Mouse (Mus musculus): ENCODE measurements around the gene Pdcd7. TPM values are rescaled to one million over a fixed set of nuclear protein-coding genes. Genes with fewer than 3 reads are reported as not detected.

Gene Pdcd7
- total and polyA plus RNA-seq, 2 experiments from 2014 or later, result 11.0 to 16.4 TPM

- Histone ChIP-seq H3K9ac (replicated peaks; ENCODE audit: low read length, poor library complexity, severe bottlenecking) (no peak within 1 kb of the TSS), H3K27me3 (ENCODE audit: insufficient read depth, low read length) (no peaks in the 10 kb centered on the region), H3K27ac (ENCODE audit: low read depth, low read length) (no peak within 1 kb of the TSS), H3K9me3 (ENCODE audit: low read length) (no peaks in the 10 kb centered on the region), H3K4me2 (ENCODE audit: low read depth, low read length, poor library complexity, severe bottlenecking) (no peak within 1 kb of the TSS), H3K36me3 (ENCODE audit: insufficient read depth, low read length) (peaks cover 47% of the 10 kb centered on the region), H3K4me3 (ENCODE audit: low read depth, low read length) (no peak within 1 kb of the TSS), H3K4me1 (ENCODE audit: insufficient read depth, low read length) (no peaks in the 10 kb centered on the region)
- DNase-seq (ENCODE audit: low spot score), result no peak
- TF ChIP-seq CTCF (IDR thresholded peaks at IDR 0.05), result no peak
- WGBS, result 93% methylated on average over 16 of the region's 16 CpGs
- ATAC-seq (ENCODE audit: low FRiP score), result no peak
These were observed 14.9 kb downstream of the Pdcd7 start, which contains the start of gene Ubap1l for GRCm38 (mm10) chr9:65360641-65361448. Gene Ubap1l (plus strand): TSS chr9:65361041.

GRCm38 (mm10) chr9:65363684-65364083 is 17.8 kb downstream of the Pdcd7 start:
- ATAC-seq (ENCODE audit: low FRiP score) (no peak), DNase-seq (ENCODE audit: low spot score) (no peak)
- Histone ChIP-seq H3K27me3 (ENCODE audit: insufficient read depth, low read length) (no peaks in the 10 kb centered on the region), H3K9me3 (ENCODE audit: low read length) (no peaks in the 10 kb centered on the region), H3K27ac (ENCODE audit: low read depth, low read length) (no peak overlapping the region), H3K4me2 (ENCODE audit: low read depth, low read length, poor library complexity, severe bottlenecking) (no peak overlapping the region), H3K9ac (replicated peaks; ENCODE audit: low read length, poor library complexity, severe bottlenecking) (no peak overlapping the region), H3K36me3 (ENCODE audit: insufficient read depth, low read length) (peaks cover 24% of the 10 kb centered on the region), H3K4me1 (ENCODE audit: insufficient read depth, low read length) (no peaks in the 10 kb centered on the region), H3K4me3 (ENCODE audit: low read depth, low read length) (no peak overlapping the region)
- 76% methylated on average over 9 of the region's 9 CpGs for WGBS
- TF ChIP-seq CTCF (IDR thresholded peaks at IDR 0.05), result no peak

GRCm38 (mm10) chr9:65365721-65366120 is 19.8 kb downstream of the Pdcd7 start:
- peaks cover 10% of the 10 kb centered on the region for H3K36me3 ChIP-seq (ENCODE audit: insufficient read depth, low read length)
- H3K9ac ChIP-seq (replicated peaks; ENCODE audit: low read length, poor library complexity, severe bottlenecking), result no peak overlapping the region
- no peak overlapping the region for H3K27ac ChIP-seq (ENCODE audit: low read depth, low read length)
- no peaks in the 10 kb centered on the region for H3K27me3 ChIP-seq (ENCODE audit: insufficient read depth, low read length)
- ATAC-seq (ENCODE audit: low FRiP score), result no peak
- no peaks in the 10 kb centered on the region for H3K4me1 ChIP-seq (ENCODE audit: insufficient read depth, low read length)
- no peaks in the 10 kb centered on the region for H3K9me3 ChIP-seq (ENCODE audit: low read length)
- 92% methylated on average over 7 of the region's 7 CpGs for WGBS
- no peak overlapping the region for H3K4me3 ChIP-seq (ENCODE audit: low read depth, low read length)
- TF ChIP-seq CTCF (IDR thresholded peaks at IDR 0.05), result no peak
- no peak overlapping the region for H3K4me2 ChIP-seq (ENCODE audit: low read depth, low read length, poor library complexity, severe bottlenecking)
- no peak for DNase-seq (ENCODE audit: low spot score)

GRCm38 (mm10) chr9:65371756-65372155 is 25.9 kb downstream of the Pdcd7 start:
- H3K4me1 ChIP-seq (ENCODE audit: insufficient read depth, low read length), result no peaks in the 10 kb centered on the region
- no peak overlapping the region for H3K4me3 ChIP-seq (ENCODE audit: low read depth, low read length)
- WGBS, result 81% methylated on average over 24 of the region's 24 CpGs
- H3K9ac ChIP-seq (replicated peaks; ENCODE audit: low read length, poor library complexity, severe bottlenecking), result no peak overlapping the region
- no peak overlapping the region for H3K4me2 ChIP-seq (ENCODE audit: low read depth, low read length, poor library complexity, severe bottlenecking)
- H3K9me3 ChIP-seq (ENCODE audit: low read length), result no peaks in the 10 kb centered on the region
- TF ChIP-seq CTCF (IDR thresholded peaks at IDR 0.05), result no peak
- no peak overlapping the region for H3K27ac ChIP-seq (ENCODE audit: low read depth, low read length)
- H3K27me3 ChIP-seq (ENCODE audit: insufficient read depth, low read length), result no peaks in the 10 kb centered on the region
- DNase-seq (ENCODE audit: low spot score), result no peak
- H3K36me3 ChIP-seq (ENCODE audit: insufficient read depth, low read length), result peaks cover 21% of the 10 kb centered on the region
- ATAC-seq (ENCODE audit: low FRiP score), result no peak

GRCm38 (mm10) chr9:65372449-65372848 is 26.5 kb downstream of the Pdcd7 start:
- ATAC-seq (ENCODE audit: low FRiP score) (no peak), DNase-seq (ENCODE audit: low spot score) (peak; percentile 15)
- no peaks in the 10 kb centered on the region for H3K9me3 ChIP-seq (ENCODE audit: low read length)
- no peaks in the 10 kb centered on the region for H3K27me3 ChIP-seq (ENCODE audit: insufficient read depth, low read length)
- H3K27ac ChIP-seq (ENCODE audit: low read depth, low read length), result no peak overlapping the region
- H3K4me3 ChIP-seq (ENCODE audit: low read depth, low read length), result no peak overlapping the region
- H3K36me3 ChIP-seq (ENCODE audit: insufficient read depth, low read length), result peaks cover 26% of the 10 kb centered on the region
- H3K4me1 ChIP-seq (ENCODE audit: insufficient read depth, low read length), result no peaks in the 10 kb centered on the region
- H3K9ac ChIP-seq (replicated peaks; ENCODE audit: low read length, poor library complexity, severe bottlenecking), result no peak overlapping the region
- no peak overlapping the region for H3K4me2 ChIP-seq (ENCODE audit: low read depth, low read length, poor library complexity, severe bottlenecking)
- peak; percentile 56 for TF ChIP-seq CTCF (IDR thresholded peaks at IDR 0.05)
- WGBS, result 69% methylated on average over 4 of the region's 4 CpGs

- Histone ChIP-seq H3K27me3 (ENCODE audit: insufficient read depth, low read length) (no peaks in the 10 kb centered on the region), H3K27ac (ENCODE audit: low read depth, low read length) (no peak overlapping the region), H3K4me3 (ENCODE audit: low read depth, low read length) (no peak overlapping the region), H3K9ac (replicated peaks; ENCODE audit: low read length, poor library complexity, severe bottlenecking) (no peak overlapping the region), H3K4me2 (ENCODE audit: low read depth, low read length, poor library complexity, severe bottlenecking) (no peak overlapping the region), H3K4me1 (ENCODE audit: insufficient read depth, low read length) (no peaks in the 10 kb centered on the region), H3K36me3 (ENCODE audit: insufficient read depth, low read length) (peaks cover 33% of the 10 kb centered on the region), H3K9me3 (ENCODE audit: low read length) (no peaks in the 10 kb centered on the region)
- no peak for ATAC-seq (ENCODE audit: low FRiP score)
- no peak for TF ChIP-seq CTCF (IDR thresholded peaks at IDR 0.05)
- WGBS, result 89% methylated on average over 5 of the region's 5 CpGs
- DNase-seq (ENCODE audit: low spot score), result no peak
These were observed 28.7 kb downstream of the Pdcd7 start for GRCm38 (mm10) chr9:65374468-65375162.

Measured in midbrain, postnatal 0 days (tissue).